8 mouse cellular contexts compared by ENCODE assay signal in the genomic region with DNA sequence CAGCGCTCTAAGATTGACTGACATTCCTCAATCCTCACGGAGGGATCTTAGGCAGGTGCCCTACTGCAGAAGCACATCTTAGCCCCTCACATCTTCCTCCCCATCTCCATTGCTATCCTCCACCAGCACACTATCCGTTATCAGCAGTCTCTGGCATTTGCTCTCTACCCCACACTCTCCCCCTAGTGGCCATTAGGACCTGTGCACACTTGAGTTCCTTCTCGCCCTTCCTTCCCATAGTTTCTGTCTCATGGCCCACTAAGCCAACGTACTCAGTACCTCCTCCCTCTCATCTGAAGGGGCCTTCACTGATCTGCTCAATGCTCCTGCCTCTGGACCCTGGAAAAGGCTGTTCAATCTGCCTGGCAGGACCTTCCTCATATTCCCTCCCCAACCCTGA. TPM values are rescaled to one million over a fixed set of nuclear protein-coding genes. Genes with fewer than 3 reads are reported as not detected.
DNase-seq lines count a peak whose midpoint lies in the region; ATAC-seq lines count a peak whose summit lies in the region.

No protein-coding gene starts in this region.

- peaks cover 13% of the 10 kb centered on the region for H3K4me1 ChIP-seq in hindbrain, embryonic 14.5 days (replicated peaks; ENCODE audit: control insufficient read depth, insufficient read depth, low read length)
- peaks cover 27% of the 10 kb centered on the region for H3K4me1 ChIP-seq in hindbrain, embryonic 13.5 days (replicated peaks)

- no peak for ATAC-seq in hindbrain, embryonic 14.5 days (ENCODE audit: low FRiP score)
- ATAC-seq in hindbrain, embryonic 13.5 days (ENCODE audit: low FRiP score), result no peak
- ATAC-seq in erythroid progenitor cell, adult 5-6 weeks (replicated peaks; ENCODE audit: low FRiP score, poor library complexity, severe bottlenecking), result 0 out of 2 replicates have a peak, but pooled peaks have one; percentile 43

- no peak overlapping the region for H3K4me2 ChIP-seq in hindbrain, embryonic 14.5 days (replicated peaks)
- no peak overlapping the region for H3K4me2 ChIP-seq in hindbrain, embryonic 13.5 days

- peak; percentile 59 for DNase-seq in hindbrain, embryonic 14.5 days (ENCODE audit: low spot score)
- peak; percentile 41 to 54 for DNase-seq in CD8-positive naive resting alpha-beta T cell, adult 2 months (ENCODE audit: low read depth in 2 of 2, low spot score in 2 of 2)
- peak; percentile 74 for DNase-seq in adipocyte (ENCODE audit: low spot score)
- peak; percentile 70 for DNase-seq in lung, postnatal 36 days
- DNase-seq in urinary bladder, adult 18-20 months (ENCODE audit: low spot score in 2 of 2), result no peak
- DNase-seq in Muller cell, postnatal 12 days (ENCODE audit: inconsistent ontology term), result no peak

- no peaks in the 10 kb centered on the region for H3K9me3 ChIP-seq in hindbrain, embryonic 14.5 days (ENCODE audit: control insufficient read depth, low read length)
- H3K9me3 ChIP-seq in hindbrain, embryonic 13.5 days, result no peaks in the 10 kb centered on the region

- no peak overlapping the region for H3K4me3 ChIP-seq in hindbrain, embryonic 14.5 days (replicated peaks; ENCODE audit: low read length)
- no peak overlapping the region for H3K4me3 ChIP-seq in hindbrain, embryonic 13.5 days

- H3K36me3 ChIP-seq in hindbrain, embryonic 14.5 days (replicated peaks; ENCODE audit: control insufficient read depth, insufficient read depth), result no peaks in the 10 kb centered on the region
- H3K36me3 ChIP-seq in hindbrain, embryonic 13.5 days, result no peaks in the 10 kb centered on the region

- 7% methylated on average over 5 of the region's 5 CpGs for WGBS in hindbrain, embryonic 14.5 days
- WGBS in hindbrain, embryonic 13.5 days, result 5% methylated on average over 5 of the region's 5 CpGs

- H3K9ac ChIP-seq in hindbrain, embryonic 14.5 days, result no peak overlapping the region
- H3K9ac ChIP-seq in hindbrain, embryonic 13.5 days, result no peak overlapping the region

- peaks cover 9% of the 10 kb centered on the region; the same call in 1 of the 2 replicates for H3K27me3 ChIP-seq in hindbrain, embryonic 14.5 days (ENCODE audit: control insufficient read depth, insufficient read depth, low read length)
- peaks cover 37% of the 10 kb centered on the region for H3K27me3 ChIP-seq in hindbrain, embryonic 13.5 days

- no peak overlapping the region for H3K27ac ChIP-seq in hindbrain, embryonic 14.5 days
- no peak overlapping the region for H3K27ac ChIP-seq in hindbrain, embryonic 13.5 days

RNA-seq across cellular contexts. Expression of a gene that starts 4.0 kb away (rescaled TPM):
- polyA plus RNA-seq in hindbrain, embryonic 14.5 days (2014; fragmentation: Nextera tagmentation; extraction: Ambion mirVana), result 67.1 and 72.0 TPM in 2 replicates
- polyA plus RNA-seq in hindbrain, embryonic 13.5 days (2015; fragmentation: Nextera tagmentation; extraction: Ambion mirVana), result 47.9 and 49.3 TPM in 2 replicates
- 0.84 and 7.6 TPM in 2 replicates for total RNA-seq in erythroid progenitor cell, adult 5-6 weeks (2015; ENCODE audit: low replicate concordance)
- total RNA-seq in erythroid progenitor cell, adult 5-6 weeks (2017; ENCODE audit: low replicate concordance), result 0.26 and 0.30 TPM in 2 replicates

RNA-seq across cellular contexts. Expression of a gene that starts 59.1 kb away (rescaled TPM):
- polyA plus RNA-seq in hindbrain, embryonic 14.5 days (2014; fragmentation: Nextera tagmentation; extraction: Ambion mirVana), result 0.76 and 1.1 TPM in 2 replicates
- polyA plus RNA-seq in hindbrain, embryonic 13.5 days (2015; fragmentation: Nextera tagmentation; extraction: Ambion mirVana), result 0.76 and 0.84 TPM in 2 replicates
- total RNA-seq in erythroid progenitor cell, adult 5-6 weeks (2015; ENCODE audit: low replicate concordance), result not detected in 2 replicates
- 1.0 TPM in 1 of 2 replicates, not detected in the other for total RNA-seq in erythroid progenitor cell, adult 5-6 weeks (2017; ENCODE audit: low replicate concordance)

RNA-seq across cellular contexts. Expression of a gene that starts 59.4 kb away (rescaled TPM):
- polyA plus RNA-seq in hindbrain, embryonic 14.5 days (2014; fragmentation: Nextera tagmentation; extraction: Ambion mirVana), result 10.5 and 10.7 TPM in 2 replicates
- polyA plus RNA-seq in hindbrain, embryonic 13.5 days (2015; fragmentation: Nextera tagmentation; extraction: Ambion mirVana), result 14.0 and 15.8 TPM in 2 replicates
- 188 and 195 TPM in 2 replicates for total RNA-seq in erythroid progenitor cell, adult 5-6 weeks (2015; ENCODE audit: low replicate concordance)
- 120 and 123 TPM in 2 replicates for total RNA-seq in erythroid progenitor cell, adult 5-6 weeks (2017; ENCODE audit: low replicate concordance)

Comparison
In these comparisons a context has a peak if more than half of its experiments do, and no peak if none do; other contexts are left out.
1. DNase-seq: peak in hindbrain, embryonic 14.5 days (single experiment), CD8-positive naive resting alpha-beta T cell, adult 2 months (2 of 2), adipocyte (single experiment) and lung, postnatal 36 days (single experiment); none in urinary bladder, adult 18-20 months (0 of 2) and Muller cell, postnatal 12 days (single experiment).